Mouse (Mus musculus): ENCODE measurements at regions not wholly inside any gene's neighbourhood (a gene's known extent, or its start where the extent isn't known, plus 50 kb on each side); places are given as distances from the start of the nearest gene placed in this dataset.

DNA sequence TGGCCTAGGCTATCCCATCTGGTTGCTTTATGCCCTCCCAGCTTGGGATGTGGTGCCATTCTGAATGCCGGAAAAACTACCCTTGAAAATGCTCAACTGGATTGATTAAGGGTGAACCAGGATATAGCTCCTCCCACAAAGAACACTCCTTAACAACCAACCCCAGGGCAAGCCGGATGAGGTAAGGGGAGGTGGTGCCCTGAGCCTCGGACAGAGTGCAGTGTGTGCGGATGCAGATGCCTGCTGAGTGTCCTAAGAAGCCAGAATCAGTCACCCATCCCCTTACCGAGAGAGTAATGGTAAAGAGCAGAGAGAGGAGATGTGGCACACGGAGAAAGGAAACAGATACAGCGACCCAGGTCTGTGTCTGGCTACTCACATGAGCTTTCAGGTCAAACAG, 141.3 kb downstream of the Foxo1 start:
- ATAC-seq: no peak

DNA sequence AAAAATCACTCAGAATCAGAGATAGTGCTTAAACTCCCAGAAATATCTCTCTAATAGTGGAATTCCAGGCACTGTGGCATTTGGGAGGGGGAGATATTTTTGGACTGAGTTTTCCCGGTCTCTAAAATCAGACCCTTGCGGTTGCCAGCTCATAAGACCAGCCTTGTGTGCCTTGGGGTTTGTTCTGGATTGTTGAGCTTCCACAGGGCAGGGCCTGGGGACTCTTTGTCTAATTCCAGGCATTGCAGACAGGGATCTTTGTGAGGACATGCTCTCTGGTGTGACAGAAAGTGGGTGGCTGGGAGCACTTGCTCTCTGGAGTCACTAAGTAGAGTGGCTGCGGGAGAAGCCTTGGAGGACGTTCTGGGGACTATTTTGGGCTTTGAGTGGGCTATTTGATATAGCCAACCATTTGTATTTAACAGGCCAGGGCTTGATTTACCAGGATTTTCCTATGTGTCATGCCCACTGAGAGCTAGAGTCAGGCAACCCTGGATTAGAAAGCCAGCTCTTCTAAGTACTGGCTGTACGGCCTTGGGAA, 138.7 kb downstream of the Foxo1 start:
- H3K4me3 ChIP-seq: no peak overlapping the region
- no peak overlapping the region for H3K27ac ChIP-seq
- 0 out of 2 replicates have a peak, but pooled peaks cover 3% of the 10 kb centered on the region for H3K27me3 ChIP-seq (replicated peaks)
- no peak overlapping the region for H3K4me2 ChIP-seq
- 65% methylated on average over 5 of the region's 5 CpGs for WGBS (ENCODE audit: insufficient replicate concordance)
- no peak overlapping the region for H3K9ac ChIP-seq
- H3K4me1 ChIP-seq: no peaks in the 10 kb centered on the region
- H3K9me3 ChIP-seq (replicated peaks): no peaks in the 10 kb centered on the region
- ATAC-seq: no peak
- no peaks in the 10 kb centered on the region for H3K36me3 ChIP-seq

More for the DNA sequence above, 141.3 kb downstream of the Foxo1 start:
- H3K27ac ChIP-seq: no peak overlapping the region
- no peaks in the 10 kb centered on the region for H3K9me3 ChIP-seq (replicated peaks)
- H3K4me1 ChIP-seq: no peaks in the 10 kb centered on the region
- WGBS (ENCODE audit: insufficient replicate concordance): 57% methylated on average over 7 of the region's 7 CpGs
- no peak overlapping the region for H3K9ac ChIP-seq
- no peak overlapping the region for H3K4me3 ChIP-seq
- H3K27me3 ChIP-seq (replicated peaks): no peaks in the 10 kb centered on the region
- H3K36me3 ChIP-seq: no peaks in the 10 kb centered on the region
- H3K4me2 ChIP-seq: no peak overlapping the region

- ATAC-seq: no peak
- Histone ChIP-seq H3K27me3 (replicated peaks) (peaks cover 19% of the 10 kb centered on the region), H3K4me1 (peaks cover 7% of the 10 kb centered on the region; the same call in 1 of the 2 replicates), H3K36me3 (no peaks in the 10 kb centered on the region), H3K9ac (no peak overlapping the region), H3K27ac (no peak overlapping the region), H3K9me3 (replicated peaks) (no peaks in the 10 kb centered on the region), H3K4me2 (no peak overlapping the region), H3K4me3 (no peak overlapping the region)
- 2% methylated on average over 4 of the region's 4 CpGs for WGBS (ENCODE audit: insufficient replicate concordance)
These were observed 136.5 kb downstream of the Foxo1 start for GRCm38 (mm10) chr3:52404636-52405035.

DNA sequence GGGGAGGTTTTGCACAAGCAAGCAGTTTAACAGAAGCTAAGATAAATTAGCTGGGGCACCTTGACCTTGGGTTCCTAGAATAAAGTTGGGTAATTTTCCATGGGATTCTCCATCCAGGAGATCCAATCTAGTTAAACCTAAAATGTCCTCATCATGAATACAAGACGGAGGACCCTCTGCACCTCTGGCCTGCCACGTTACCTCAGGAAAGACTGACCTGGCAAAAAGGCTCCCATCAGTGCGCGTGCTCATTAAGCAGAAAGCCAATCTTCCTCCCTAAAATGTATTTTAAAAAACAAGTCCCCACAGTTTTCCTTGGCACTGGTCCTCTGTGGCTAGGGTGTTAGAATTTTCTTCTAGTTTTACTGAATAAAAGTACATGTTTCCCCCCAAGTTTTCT, 134.9 kb downstream of the Foxo1 start:
- Histone ChIP-seq H3K27ac (no peak overlapping the region), H3K36me3 (no peaks in the 10 kb centered on the region), H3K27me3 (replicated peaks) (peaks cover 19% of the 10 kb centered on the region), H3K9ac (no peak overlapping the region), H3K4me3 (no peak overlapping the region), H3K9me3 (replicated peaks) (no peaks in the 10 kb centered on the region), H3K4me1 (peaks cover 7% of the 10 kb centered on the region; the same call in 1 of the 2 replicates), H3K4me2 (no peak overlapping the region)
- 79% methylated on average over 4 of the region's 4 CpGs for WGBS (ENCODE audit: insufficient replicate concordance)
- no peak for ATAC-seq

Measured in liver, embryonic 12.5 days (tissue).